Mouse (Mus musculus) forebrain, embryonic 10.5 days (tissue): ENCODE measurements at regions not wholly inside any gene's neighbourhood (a gene's known extent, or its start where the extent isn't known, plus 50 kb on each side); places are given as distances from the start of the nearest gene placed in this dataset.

Experiments
- DNase-seq: peaks from one replicate; pipeline ENCODE4 v3.0.0-alpha.2; 2017; ENCODE audit warnings: low spot score; ENCODE audit errors: extremely low spot score
- H3K27ac ChIP-seq: fragments of 300-500 bp; sonication (generic); 2 replicates; pipeline ENCODE4 v1.5.1; 2016; ENCODE audit warnings: mild to moderate bottlenecking
- H3K27me3 ChIP-seq: fragments of 300-500 bp; sonication (generic); 2 replicates; pipeline ENCODE4 v1.6.1; 2016; ENCODE audit warnings: mild to moderate bottlenecking; ENCODE audit not compliant: poor library complexity, severe bottlenecking
- H3K36me3 ChIP-seq: fragments of 300-500 bp; sonication (generic); replicated peaks from 2 replicates; pipeline ENCODE4 v1.6.1; 2016; ENCODE audit warnings: mild to moderate bottlenecking, moderate library complexity
- H3K4me1 ChIP-seq: fragments of 300-500 bp; sonication (generic); 2 replicates; pipeline ENCODE4 v1.6.1; 2016
- H3K4me3 ChIP-seq: fragments of 300-500 bp; sonication (generic); 2 replicates; pipeline ENCODE4 v1.5.1; 2016; ENCODE audit warnings: mild to moderate bottlenecking, moderate library complexity
- H3K9me3 ChIP-seq: fragments of 300-500 bp; sonication (generic); 2 replicates; pipeline ENCODE4 v1.6.1; 2016; ENCODE audit warnings: mild to moderate bottlenecking, moderate library complexity
- WGBS: fragments of 180-500 bp; shearing (Covaris S2); methylation state at CpG from one replicate; pipeline ENCODE4 v1.1.7; 2016; 5-methylcytosine and 5-hydroxymethylcytosine counted together

GRCm38 (mm10) chr1:35017471-35017870, 167.7 kb downstream of the Plekhb2 start:
- WGBS = 76% methylated on average over 4 of the region's 4 CpGs
- H3K27me3 ChIP-seq = no peaks in the 10 kb centered on the region
- H3K4me1 ChIP-seq = no peaks in the 10 kb centered on the region
- no peaks in the 10 kb centered on the region for H3K9me3 ChIP-seq
- peak; percentile 18 for DNase-seq
- H3K36me3 ChIP-seq = no peaks in the 10 kb centered on the region
- H3K27ac ChIP-seq = no peak overlapping the region
- no peak overlapping the region for H3K4me3 ChIP-seq

- DNase-seq = no peak
- Histone ChIP-seq H3K27ac (no peak overlapping the region), H3K36me3 (no peaks in the 10 kb centered on the region), H3K4me3 (no peak overlapping the region), H3K9me3 (no peaks in the 10 kb centered on the region), H3K4me1 (no peaks in the 10 kb centered on the region), H3K27me3 (no peaks in the 10 kb centered on the region)
- 64% methylated on average over 4 of the region's 4 CpGs for WGBS
These were observed 182.8 kb downstream of the Plekhb2 start for GRCm38 (mm10) chr1:35032619-35033018.

- Histone ChIP-seq H3K4me1 (no peaks in the 10 kb centered on the region), H3K36me3 (no peaks in the 10 kb centered on the region), H3K4me3 (no peak overlapping the region), H3K27ac (no peak overlapping the region), H3K27me3 (no peaks in the 10 kb centered on the region), H3K9me3 (no peaks in the 10 kb centered on the region)
- DNase-seq = no peak
- WGBS = 91% methylated on average over 1 of the region's 1 CpGs
These were observed 223.0 kb downstream of the Plekhb2 start for GRCm38 (mm10) chr1:35072811-35073210.

GRCm38 (mm10) chr1:35094873-35095272, 245.1 kb downstream of the Plekhb2 start:
- Histone ChIP-seq H3K27ac (no peak overlapping the region), H3K4me1 (peaks cover 4% of the 10 kb centered on the region; the same call in 1 of the 2 replicates), H3K9me3 (no peaks in the 10 kb centered on the region), H3K36me3 (no peaks in the 10 kb centered on the region), H3K4me3 (no peak overlapping the region), H3K27me3 (no peaks in the 10 kb centered on the region)
- DNase-seq = no peak
- WGBS = 36% methylated on average over 1 of the region's 1 CpGs

- 67% methylated on average over 2 of the region's 2 CpGs for WGBS
- H3K4me3 ChIP-seq = no peak overlapping the region
- no peaks in the 10 kb centered on the region for H3K36me3 ChIP-seq
- no peak for DNase-seq
- H3K9me3 ChIP-seq = no peaks in the 10 kb centered on the region
- peaks cover 4% of the 10 kb centered on the region; the same call in 1 of the 2 replicates for H3K4me1 ChIP-seq
- H3K27me3 ChIP-seq = no peaks in the 10 kb centered on the region
- H3K27ac ChIP-seq = 0 out of 2 replicates have a peak overlapping the region, but pooled peaks have one; percentile 58
These were observed 246.0 kb downstream of the Plekhb2 start for GRCm38 (mm10) chr1:35095785-35096184.

GRCm38 (mm10) chr1:35106665-35107064, 256.9 kb downstream of the Plekhb2 start:
- Histone ChIP-seq H3K27ac (no peak overlapping the region), H3K4me1 (no peaks in the 10 kb centered on the region), H3K27me3 (no peaks in the 10 kb centered on the region), H3K4me3 (no peak overlapping the region), H3K36me3 (no peaks in the 10 kb centered on the region), H3K9me3 (no peaks in the 10 kb centered on the region)
- WGBS = 86% methylated on average over 1 of the region's 1 CpGs
- no peak for DNase-seq

GRCm38 (mm10) chr1:35109801-35110200, 260.0 kb downstream of the Plekhb2 start:
- no peak for DNase-seq
- H3K4me3 ChIP-seq = no peak overlapping the region
- H3K27ac ChIP-seq = no peak overlapping the region
- H3K9me3 ChIP-seq = peaks cover 2% of the 10 kb centered on the region; the same call in 1 of the 2 replicates
- H3K36me3 ChIP-seq = no peaks in the 10 kb centered on the region
- H3K27me3 ChIP-seq = no peaks in the 10 kb centered on the region
- 64% methylated on average over 1 of the region's 1 CpGs for WGBS
- H3K4me1 ChIP-seq = no peaks in the 10 kb centered on the region

GRCm38 (mm10) chr1:35115521-35115920, 265.7 kb downstream of the Plekhb2 start:
- no peak for DNase-seq
- H3K27me3 ChIP-seq = no peaks in the 10 kb centered on the region
- H3K4me3 ChIP-seq = no peak overlapping the region
- no peaks in the 10 kb centered on the region for H3K4me1 ChIP-seq
- no peak overlapping the region for H3K27ac ChIP-seq
- H3K9me3 ChIP-seq = peaks cover 34% of the 10 kb centered on the region
- no peaks in the 10 kb centered on the region for H3K36me3 ChIP-seq

- Histone ChIP-seq H3K4me3 (no peak overlapping the region), H3K36me3 (no peaks in the 10 kb centered on the region), H3K9me3 (peaks cover 5% of the 10 kb centered on the region; the same call in 1 of the 2 replicates), H3K27me3 (no peaks in the 10 kb centered on the region), H3K27ac (no peak overlapping the region), H3K4me1 (no peaks in the 10 kb centered on the region)
- 87% methylated on average over 3 of the region's 3 CpGs for WGBS
- DNase-seq = no peak
These were observed 288.1 kb downstream of the Plekhb2 start for GRCm38 (mm10) chr1:35137907-35138306.

- Histone ChIP-seq H3K4me3 (no peak overlapping the region), H3K9me3 (no peaks in the 10 kb centered on the region), H3K27ac (no peak overlapping the region), H3K36me3 (no peaks in the 10 kb centered on the region), H3K4me1 (no peaks in the 10 kb centered on the region), H3K27me3 (no peaks in the 10 kb centered on the region)
- DNase-seq = no peak
These were observed 299.3 kb downstream of the Plekhb2 start for GRCm38 (mm10) chr1:35149036-35149435.

- H3K9me3 ChIP-seq = no peaks in the 10 kb centered on the region
- no peaks in the 10 kb centered on the region for H3K4me1 ChIP-seq
- H3K4me3 ChIP-seq = no peak overlapping the region
- no peak for DNase-seq
- no peaks in the 10 kb centered on the region for H3K36me3 ChIP-seq
- H3K27me3 ChIP-seq = no peaks in the 10 kb centered on the region
- H3K27ac ChIP-seq = no peak overlapping the region
These were observed 312.7 kb downstream of the Plekhb2 start for GRCm38 (mm10) chr1:35162506-35162905.

- no peak overlapping the region for H3K27ac ChIP-seq
- H3K9me3 ChIP-seq = no peaks in the 10 kb centered on the region
- H3K27me3 ChIP-seq = no peaks in the 10 kb centered on the region
- no peak for DNase-seq
- 84% methylated on average over 2 of the region's 2 CpGs for WGBS
- H3K4me1 ChIP-seq = no peaks in the 10 kb centered on the region
- no peak overlapping the region for H3K4me3 ChIP-seq
- no peaks in the 10 kb centered on the region for H3K36me3 ChIP-seq
These were observed 350.9 kb downstream of the Plekhb2 start for GRCm38 (mm10) chr1:35200656-35201055.

- H3K36me3 ChIP-seq = no peaks in the 10 kb centered on the region
These were observed 351.5 kb downstream of the Plekhb2 start for GRCm38 (mm10) chr1:35201083-35201879.

GRCm38 (mm10) chr1:35201880-35202220, 352.1 kb downstream of the Plekhb2 start:
- no peak for DNase-seq
- H3K27me3 ChIP-seq = no peaks in the 10 kb centered on the region
- peaks cover 4% of the 10 kb centered on the region for H3K9me3 ChIP-seq
- no peak overlapping the region for H3K4me3 ChIP-seq
- no peaks in the 10 kb centered on the region for H3K4me1 ChIP-seq
- no peaks in the 10 kb centered on the region for H3K36me3 ChIP-seq
- WGBS = 88% methylated on average over 1 of the region's 1 CpGs
- H3K27ac ChIP-seq = no peak overlapping the region

More at GRCm38 (mm10) chr1:35201083-35201879, 351.5 kb downstream of the Plekhb2 start:
- Histone ChIP-seq H3K9me3 (peaks cover 4% of the 10 kb centered on the region), H3K4me1 (no peaks in the 10 kb centered on the region), H3K4me3 (no peak overlapping the region), H3K27me3 (no peaks in the 10 kb centered on the region), H3K27ac (no peak overlapping the region)
- WGBS = 87% methylated on average over 7 of the region's 7 CpGs
- no peak for DNase-seq
